Mouse (Mus musculus): ENCODE measurements around the gene Stxbp2. TPM values are rescaled to one million over a fixed set of nuclear protein-coding genes. Genes with fewer than 3 reads are reported as not detected.
A peak's percentile ranks its signal among the peaks of the same experiment; 100 is the strongest.
"Not testable (repeated sequence)": the region's sequence is repeated elsewhere in the genome, so short reads cannot be mapped to it uniquely, and the experiment has no call there.

Stxbp2 gene
- polyA plus RNA-seq (2014; fragmentation: Nextera tagmentation; extraction: Ambion mirVana) = 50.7 and 70.8 TPM in 2 replicates

- WGBS = 6% methylated on average over 47 of the region's 47 CpGs
- Histone ChIP-seq H3K27me3 (ENCODE audit: control insufficient read depth, insufficient read depth, low read length) (no peaks in the 10 kb centered on the region; the same call in 1 of the 2 replicates), H3K4me1 (ENCODE audit: control insufficient read depth, insufficient read depth, low read length) (no peaks in the 10 kb centered on the region), H3K9ac (ENCODE audit: low read depth, low read length) (peak within 1 kb of the TSS; percentile 60), H3K9me3 (ENCODE audit: control insufficient read depth, low read length) (no peaks in the 10 kb centered on the region), H3K4me2 (replicated peaks; ENCODE audit: low read depth, low read length) (peak within 1 kb of the TSS; percentile 75), H3K36me3 (ENCODE audit: control insufficient read depth, insufficient read depth, low read length) (no peaks in the 10 kb centered on the region), H3K27ac (ENCODE audit: low read depth, low read length) (no peak within 1 kb of the TSS), H3K4me3 (ENCODE audit: low read length) (peak within 1 kb of the TSS; percentile 66)
- ATAC-seq (ENCODE audit: low FRiP score, low TSS enrichment) = peak; percentile 88
Observed at GRCm38 (mm10) chr8:3630647-3631477, at the start of gene Stxbp2. Stxbp2 (plus strand) TSS chr8:3630955.

GRCm38 (mm10) chr8:3581961-3582360 lies 48.8 kb upstream of the Stxbp2 start:
- H3K9me3 ChIP-seq (ENCODE audit: control insufficient read depth, low read length); H3K4me3 ChIP-seq (ENCODE audit: low read length); ATAC-seq (ENCODE audit: low FRiP score, low TSS enrichment); H3K27me3 ChIP-seq (ENCODE audit: control insufficient read depth, insufficient read depth, low read length); H3K27ac ChIP-seq (ENCODE audit: low read depth, low read length); H3K9ac ChIP-seq (ENCODE audit: low read depth, low read length); H3K4me1 ChIP-seq (ENCODE audit: control insufficient read depth, insufficient read depth, low read length); H3K36me3 ChIP-seq (ENCODE audit: control insufficient read depth, insufficient read depth, low read length); H3K4me2 ChIP-seq (replicated peaks; ENCODE audit: low read depth, low read length): not testable (repeated sequence)
- WGBS = 89% methylated on average over 1 of the region's 3 CpGs

- no peak overlapping the region for H3K27ac ChIP-seq (ENCODE audit: low read depth, low read length)
- WGBS = 90% methylated on average over 2 of the region's 2 CpGs
- no peaks in the 10 kb centered on the region for H3K9me3 ChIP-seq (ENCODE audit: control insufficient read depth, low read length)
- no peaks in the 10 kb centered on the region for H3K36me3 ChIP-seq (ENCODE audit: control insufficient read depth, insufficient read depth, low read length)
- no peak for ATAC-seq (ENCODE audit: low FRiP score, low TSS enrichment)
- H3K4me1 ChIP-seq (ENCODE audit: control insufficient read depth, insufficient read depth, low read length) = no peaks in the 10 kb centered on the region
- H3K9ac ChIP-seq (ENCODE audit: low read depth, low read length) = no peak overlapping the region
- H3K4me2 ChIP-seq (replicated peaks; ENCODE audit: low read depth, low read length) = no peak overlapping the region
- H3K27me3 ChIP-seq (ENCODE audit: control insufficient read depth, insufficient read depth, low read length) = peaks cover 3% of the 10 kb centered on the region; the same call in 1 of the 2 replicates
- no peak overlapping the region for H3K4me3 ChIP-seq (ENCODE audit: low read length)
Observed at GRCm38 (mm10) chr8:3586452-3586851, 44.3 kb upstream of the Stxbp2 start.

- no peaks in the 10 kb centered on the region for H3K36me3 ChIP-seq (ENCODE audit: control insufficient read depth, insufficient read depth, low read length)
- 6% methylated on average over 7 of the region's 7 CpGs for WGBS
- H3K27me3 ChIP-seq (ENCODE audit: control insufficient read depth, insufficient read depth, low read length) = peaks cover 3% of the 10 kb centered on the region; the same call in 1 of the 2 replicates
- H3K27ac ChIP-seq (ENCODE audit: low read depth, low read length) = peak within 1 kb of the TSS; percentile 76
- H3K4me2 ChIP-seq (replicated peaks; ENCODE audit: low read depth, low read length) = peak within 1 kb of the TSS; percentile 83
- H3K4me1 ChIP-seq (ENCODE audit: control insufficient read depth, insufficient read depth, low read length) = no peaks in the 10 kb centered on the region
- peak within 1 kb of the TSS; percentile 72 for H3K9ac ChIP-seq (ENCODE audit: low read depth, low read length)
- H3K9me3 ChIP-seq (ENCODE audit: control insufficient read depth, low read length) = no peaks in the 10 kb centered on the region
- H3K4me3 ChIP-seq (ENCODE audit: low read length) = peak within 1 kb of the TSS; percentile 79
- ATAC-seq (ENCODE audit: low FRiP score, low TSS enrichment) = no peak
Observed at GRCm38 (mm10) chr8:3586993-3587390, 43.8 kb upstream of the Stxbp2 start, which contains the start of gene Camsap3. Camsap3 (plus strand) TSS chr8:3587293.

- Histone ChIP-seq H3K27me3 (ENCODE audit: control insufficient read depth, insufficient read depth, low read length) (peaks cover 3% of the 10 kb centered on the region; the same call in 1 of the 2 replicates), H3K9ac (ENCODE audit: low read depth, low read length) (peak overlapping the region; percentile 72), H3K9me3 (ENCODE audit: control insufficient read depth, low read length) (no peaks in the 10 kb centered on the region), H3K4me1 (ENCODE audit: control insufficient read depth, insufficient read depth, low read length) (no peaks in the 10 kb centered on the region), H3K4me2 (replicated peaks; ENCODE audit: low read depth, low read length) (peak overlapping the region; percentile 83), H3K27ac (ENCODE audit: low read depth, low read length) (peak overlapping the region; percentile 76), H3K36me3 (ENCODE audit: control insufficient read depth, insufficient read depth, low read length) (no peaks in the 10 kb centered on the region), H3K4me3 (ENCODE audit: low read length) (peak overlapping the region; percentile 79)
- under 1% methylated on average over 65 of the region's 77 CpGs for WGBS
- ATAC-seq (ENCODE audit: low FRiP score, low TSS enrichment) = peak; percentile 83
Observed at GRCm38 (mm10) chr8:3587391-3588257, 43.1 kb upstream of the Stxbp2 start.

GRCm38 (mm10) chr8:3588258-3588633 lies 42.5 kb upstream of the Stxbp2 start:
- Histone ChIP-seq H3K4me2 (replicated peaks; ENCODE audit: low read depth, low read length) (peak overlapping the region; percentile 83), H3K36me3 (ENCODE audit: control insufficient read depth, insufficient read depth, low read length) (no peaks in the 10 kb centered on the region), H3K4me1 (ENCODE audit: control insufficient read depth, insufficient read depth, low read length) (0 out of 2 replicates have a peak, but pooled peaks cover 1% of the 10 kb centered on the region), H3K27ac (ENCODE audit: low read depth, low read length) (no peak overlapping the region), H3K27me3 (ENCODE audit: control insufficient read depth, insufficient read depth, low read length) (peaks cover 3% of the 10 kb centered on the region; the same call in 1 of the 2 replicates), H3K9me3 (ENCODE audit: control insufficient read depth, low read length) (no peaks in the 10 kb centered on the region), H3K9ac (ENCODE audit: low read depth, low read length) (peak overlapping the region; percentile 72), H3K4me3 (ENCODE audit: low read length) (peak overlapping the region; percentile 79)
- ATAC-seq (ENCODE audit: low FRiP score, low TSS enrichment) = peak; percentile 40; the same call in 1 of the 2 replicates
- WGBS = 4% methylated on average over 11 of the region's 11 CpGs

GRCm38 (mm10) chr8:3593470-3593869 lies 37.3 kb upstream of the Stxbp2 start:
- no peak overlapping the region for H3K27ac ChIP-seq (ENCODE audit: low read depth, low read length)
- H3K27me3 ChIP-seq (ENCODE audit: control insufficient read depth, insufficient read depth, low read length) = no peaks in the 10 kb centered on the region
- no peaks in the 10 kb centered on the region; the same call in 1 of the 2 replicates for H3K36me3 ChIP-seq (ENCODE audit: control insufficient read depth, insufficient read depth, low read length)
- H3K9ac ChIP-seq (ENCODE audit: low read depth, low read length) = no peak overlapping the region; the same call in 1 of the 2 replicates
- no peak overlapping the region for H3K4me2 ChIP-seq (replicated peaks; ENCODE audit: low read depth, low read length)
- H3K9me3 ChIP-seq (ENCODE audit: control insufficient read depth, low read length) = no peaks in the 10 kb centered on the region
- 0 out of 2 replicates have a peak, but pooled peaks cover 3% of the 10 kb centered on the region for H3K4me1 ChIP-seq (ENCODE audit: control insufficient read depth, insufficient read depth, low read length)
- ATAC-seq (ENCODE audit: low FRiP score, low TSS enrichment) = no peak
- 74% methylated on average over 3 of the region's 3 CpGs for WGBS
- no peak overlapping the region for H3K4me3 ChIP-seq (ENCODE audit: low read length)

GRCm38 (mm10) chr8:3594466-3594865 lies 36.3 kb upstream of the Stxbp2 start:
- no peak overlapping the region for H3K27ac ChIP-seq (ENCODE audit: low read depth, low read length)
- no peaks in the 10 kb centered on the region for H3K27me3 ChIP-seq (ENCODE audit: control insufficient read depth, insufficient read depth, low read length)
- H3K9ac ChIP-seq (ENCODE audit: low read depth, low read length) = no peak overlapping the region
- WGBS = 87% methylated on average over 2 of the region's 2 CpGs
- H3K36me3 ChIP-seq (ENCODE audit: control insufficient read depth, insufficient read depth, low read length) = no peaks in the 10 kb centered on the region; the same call in 1 of the 2 replicates
- H3K4me2 ChIP-seq (replicated peaks; ENCODE audit: low read depth, low read length) = no peak overlapping the region
- H3K4me1 ChIP-seq (ENCODE audit: control insufficient read depth, insufficient read depth, low read length) = 0 out of 2 replicates have a peak, but pooled peaks cover 3% of the 10 kb centered on the region
- no peak for ATAC-seq (ENCODE audit: low FRiP score, low TSS enrichment)
- no peak overlapping the region for H3K4me3 ChIP-seq (ENCODE audit: low read length)
- H3K9me3 ChIP-seq (ENCODE audit: control insufficient read depth, low read length) = no peaks in the 10 kb centered on the region

Data from kidney, embryonic 14.5 days (tissue).